In the genomic region with DNA sequence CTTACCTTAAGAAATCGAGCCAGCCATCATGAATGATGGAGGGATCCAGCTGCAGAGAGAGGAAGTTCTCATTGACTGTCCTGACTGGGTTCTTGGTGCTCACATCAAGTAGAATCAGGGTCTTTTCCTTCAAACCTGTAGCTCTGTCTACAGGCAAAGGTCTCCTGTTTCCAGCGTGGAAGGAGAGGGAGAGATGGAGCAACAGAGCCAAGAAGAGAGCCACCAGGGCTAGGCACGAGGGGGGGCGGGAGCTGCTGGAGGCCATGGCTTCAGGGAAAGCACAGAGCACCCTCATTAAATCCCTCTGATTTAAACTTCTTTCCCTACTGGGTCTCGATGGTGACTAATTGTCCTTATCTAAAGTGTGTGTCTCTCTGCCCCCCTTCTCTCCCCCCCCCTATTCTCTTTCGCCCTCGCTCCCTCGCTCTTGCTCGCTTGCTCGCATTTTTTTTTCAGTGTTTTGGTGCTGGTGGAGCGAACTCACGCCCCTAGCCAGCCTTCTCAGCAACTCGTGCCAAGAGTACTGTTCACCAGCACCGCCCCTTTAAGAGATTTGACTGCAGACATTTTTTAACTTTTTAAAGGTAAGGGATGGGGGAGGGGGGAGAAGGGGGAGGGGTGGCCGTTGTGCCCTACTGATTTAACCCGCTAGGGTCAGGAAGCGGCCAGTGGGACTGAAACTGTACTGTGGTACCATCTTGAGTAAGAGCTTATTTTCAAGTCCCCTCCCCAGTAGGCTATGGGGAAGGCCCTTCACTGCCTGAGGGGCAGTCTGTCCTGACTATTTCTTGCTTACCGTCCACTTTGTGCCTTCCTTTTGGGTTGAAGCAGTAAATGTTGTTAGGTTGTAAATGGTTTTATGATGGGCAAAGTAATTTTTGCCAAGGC, we compare ENCODE assay signal across 10 mouse cellular contexts. TPM values are rescaled to one million over a fixed set of nuclear protein-coding genes. Genes with fewer than 3 reads are reported as not detected.
DNase-seq lines count a peak whose midpoint lies in the region; ATAC-seq lines count a peak whose summit lies in the region.
"Had no signal": no experiment of that assay in that cellular context is flagged by ENCODE, and none has a peak within 500 bp of the region (broad histone marks: within the 10 kb centered on the region; RNA-seq: fewer than 3 reads in every experiment).

TSS of gene Hpse2 (minus strand) at position 339 of the 888 bp plus-strand sequence.

- no peak for DNase-seq in heart, adult 18-20 months
- peak; percentile 60 for DNase-seq in embryonic facial prominence, embryonic 11.5 days (ENCODE audit: low spot score)
- peak; percentile 23 for DNase-seq in neural tube, embryonic 11.5 days (ENCODE audit: low spot score)
- no peak for DNase-seq in gastrocnemius, adult 18-20 months (ENCODE audit: low spot score)
- no peak for DNase-seq in left cerebral cortex, postnatal 4 days

- no peak within 1 kb of the TSS for H3K9ac ChIP-seq in heart, embryonic 15.5 days
- peak within 1 kb of the TSS; percentile 60 for H3K9ac ChIP-seq in embryonic facial prominence, embryonic 11.5 days (replicated peaks; ENCODE audit: low read length)
- H3K9ac ChIP-seq in hindbrain, embryonic 15.5 days: no peak within 1 kb of the TSS
- no peak within 1 kb of the TSS for H3K9ac ChIP-seq in neural tube, embryonic 11.5 days (ENCODE audit: low read length)
- H3K9ac ChIP-seq: liver, embryonic 14.5 days had no signal

- intact Hi-C loops in left cerebral cortex, postnatal 4 days (cut with DNase I): no loop called here

- no peak for ATAC-seq in heart, embryonic 15.5 days (replicated peaks; ENCODE audit: insufficient number of reproducible peaks, insufficient read depth, low FRiP score, low read depth)
- no peak; the same call in 1 of the 2 replicates for ATAC-seq in embryonic facial prominence, embryonic 11.5 days (replicated peaks; ENCODE audit: insufficient number of reproducible peaks, low FRiP score, low TSS enrichment, low read depth)
- no peak for ATAC-seq in hindbrain, embryonic 15.5 days (ENCODE audit: low FRiP score, low read depth)
- no peak for ATAC-seq in neural tube, embryonic 11.5 days (ENCODE audit: insufficient read depth, low FRiP score, low TSS enrichment)
- ATAC-seq in megakaryocyte progenitor cell, adult 5-6 weeks (replicated peaks; ENCODE audit: poor library complexity): no peak

- peaks cover 29% of the 10 kb centered on the region for H3K4me1 ChIP-seq in heart, embryonic 15.5 days (replicated peaks)
- no peaks in the 10 kb centered on the region; the same call in 1 of the 2 replicates for H3K4me1 ChIP-seq in embryonic facial prominence, embryonic 11.5 days (ENCODE audit: control insufficient read depth, insufficient read depth, low read length)
- H3K4me1 ChIP-seq in hindbrain, embryonic 15.5 days (replicated peaks): peaks cover 37% of the 10 kb centered on the region
- H3K4me1 ChIP-seq in neural tube, embryonic 11.5 days (ENCODE audit: control insufficient read depth, insufficient read depth, low read length): peaks cover 7% of the 10 kb centered on the region; the same call in 1 of the 2 replicates

- WGBS in heart, embryonic 15.5 days: 3% methylated on average over 18 of the region's 18 CpGs
- WGBS in embryonic facial prominence, embryonic 11.5 days: under 1% methylated on average over 18 of the region's 18 CpGs
- 3% methylated on average over 18 of the region's 18 CpGs for WGBS in hindbrain, embryonic 15.5 days
- WGBS in neural tube, embryonic 11.5 days: 2% methylated on average over 18 of the region's 18 CpGs

- H3K36me3 ChIP-seq in heart, embryonic 15.5 days: no peaks in the 10 kb centered on the region
- H3K36me3 ChIP-seq in embryonic facial prominence, embryonic 11.5 days (replicated peaks; ENCODE audit: control insufficient read depth, insufficient read depth, low read depth, low read length): no peaks in the 10 kb centered on the region
- no peaks in the 10 kb centered on the region for H3K36me3 ChIP-seq in hindbrain, embryonic 15.5 days
- H3K36me3 ChIP-seq in neural tube, embryonic 11.5 days (ENCODE audit: control insufficient read depth, insufficient read depth, low read length): no peaks in the 10 kb centered on the region

- no peaks in the 10 kb centered on the region for H3K9me3 ChIP-seq in heart, embryonic 15.5 days (replicated peaks)
- no peaks in the 10 kb centered on the region for H3K9me3 ChIP-seq in embryonic facial prominence, embryonic 11.5 days (replicated peaks; ENCODE audit: control insufficient read depth, low read length)
- H3K9me3 ChIP-seq in hindbrain, embryonic 15.5 days: no peaks in the 10 kb centered on the region
- no peaks in the 10 kb centered on the region for H3K9me3 ChIP-seq in neural tube, embryonic 11.5 days (ENCODE audit: control insufficient read depth, low read length)

- no peak within 1 kb of the TSS for H3K27ac ChIP-seq in heart, embryonic 15.5 days
- peak within 1 kb of the TSS; percentile 52 for H3K27ac ChIP-seq in embryonic facial prominence, embryonic 11.5 days (replicated peaks; ENCODE audit: low read depth, low read length)
- H3K27ac ChIP-seq in hindbrain, embryonic 15.5 days (replicated peaks): no peak within 1 kb of the TSS
- no peak within 1 kb of the TSS for H3K27ac ChIP-seq in neural tube, embryonic 11.5 days (ENCODE audit: low read depth, low read length)
- H3K27ac ChIP-seq: liver, embryonic 14.5 days had no signal

- H3K4me2 ChIP-seq in heart, embryonic 15.5 days: peak within 1 kb of the TSS; percentile 62
- peak within 1 kb of the TSS; percentile 54 for H3K4me2 ChIP-seq in embryonic facial prominence, embryonic 11.5 days (ENCODE audit: low read depth, low read length)
- H3K4me2 ChIP-seq in hindbrain, embryonic 15.5 days: peak within 1 kb of the TSS; percentile 42
- peak within 1 kb of the TSS; percentile 41 for H3K4me2 ChIP-seq in neural tube, embryonic 11.5 days (ENCODE audit: low read depth)

- peaks cover 61% of the 10 kb centered on the region for H3K27me3 ChIP-seq in heart, embryonic 15.5 days
- H3K27me3 ChIP-seq in embryonic facial prominence, embryonic 11.5 days (ENCODE audit: control insufficient read depth, insufficient read depth, low read length): peaks cover 21% of the 10 kb centered on the region
- peaks cover 61% of the 10 kb centered on the region for H3K27me3 ChIP-seq in hindbrain, embryonic 15.5 days
- peaks cover 56% of the 10 kb centered on the region for H3K27me3 ChIP-seq in neural tube, embryonic 11.5 days (ENCODE audit: control insufficient read depth, insufficient read depth, low read length)

- peak within 1 kb of the TSS; percentile 44 for H3K4me3 ChIP-seq in heart, embryonic 15.5 days
- peak within 1 kb of the TSS; percentile 42 for H3K4me3 ChIP-seq in embryonic facial prominence, embryonic 11.5 days (ENCODE audit: low read depth, low read length)
- peak within 1 kb of the TSS; percentile 20 for H3K4me3 ChIP-seq in hindbrain, embryonic 15.5 days
- H3K4me3 ChIP-seq in neural tube, embryonic 11.5 days (ENCODE audit: low read depth, low read length): peak within 1 kb of the TSS; percentile 33

RNA-seq across cellular contexts. Expression of gene Hpse2, which starts in this region (rescaled TPM):
- 0.66 and 1.4 TPM in 2 replicates for polyA plus RNA-seq in heart, embryonic 15.5 days (2015; fragmentation: Nextera tagmentation; extraction: Ambion mirVana)
- total RNA-seq in heart, adult 18-20 months (2021): under 1 TPM in 1 of 2 experiments, not detected in 1; 0.31 TPM
- polyA plus RNA-seq in embryonic facial prominence, embryonic 11.5 days (2014; fragmentation: Nextera tagmentation; extraction: Ambion mirVana): 6.6 and 7.8 TPM in 2 replicates
- polyA plus RNA-seq in hindbrain, embryonic 15.5 days (2015; fragmentation: Nextera tagmentation; extraction: Ambion mirVana): 0.17 and 0.32 TPM in 2 replicates
- polyA plus RNA-seq in neural tube, embryonic 11.5 days (2014; fragmentation: Nextera tagmentation; extraction: Ambion mirVana): 2.0 and 2.1 TPM in 2 replicates
- not detected in 2 replicates for total RNA-seq in megakaryocyte progenitor cell, adult 5-6 weeks (2015)
- total RNA-seq in megakaryocyte progenitor cell, adult 5-6 weeks (2017): not detected in 2 replicates
- total RNA-seq in gastrocnemius, adult 18-20 months (2021): not detected
- total RNA-seq in left cerebral cortex, postnatal 4 days (2021): 1 to 10 TPM; 1.0 to 1.1 TPM
- total RNA-seq: adrenal gland, postnatal 36 days had no signal

Comparison
In these comparisons a context has a peak if more than half of its experiments do, and no peak if none do; other contexts are left out.
1. DNase-seq: peak in embryonic facial prominence, embryonic 11.5 days (single experiment) and neural tube, embryonic 11.5 days (single experiment); none in heart, adult 18-20 months (0 of 2), gastrocnemius, adult 18-20 months (single experiment) and left cerebral cortex, postnatal 4 days (single experiment).
2. Peak in every context shown above with its lines, with median percentiles within 50 percentile points of each other: H3K4me2 ChIP-seq and H3K4me3 ChIP-seq.